Mouse (Mus musculus): ENCODE results near the gene Fam172a.

- TF ChIP-seq CTCF (IDR thresholded peaks at IDR 0.05; ENCODE audit: borderline replicate concordance, insufficient read depth, low read length) (no peak), POLR2A (IDR thresholded peaks at IDR 0.05; ENCODE audit: low read depth, low read length) (peak; percentile 97)
These were observed 6.7 kb downstream of the Fam172a start for GRCm38 (mm10) chr13:77708514-77709013.
